Mouse (Mus musculus) adrenal gland (tissue): ENCODE measurements around the gene Hist1h4a.
"Not testable (repeated sequence)": the region's sequence is repeated elsewhere in the genome, so short reads cannot be mapped to it uniquely, and the experiment has no call there.

Source experiments
- intact Hi-C: fragments of 180-260 bp; cut with DNase I; formaldehyde crosslinking; loops from one replicate; pipeline ENCODE4 v1.15.1; 2025

Gene Hist1h4a

GRCm38 (mm10) chr13:23759916-23760239 lies 1.2 kb downstream of the Hist1h4a start:
- intact Hi-C loops: loop anchor here (5.0 kb wide), 1 partner anchor 178 kb away; the partner anchor contains the start of gene Hist1h4d

- intact Hi-C loops: no loop called here
Measured at GRCm38 (mm10) chr13:23759251-23759771, 1.7 kb downstream of the Hist1h4a start.

DNA sequence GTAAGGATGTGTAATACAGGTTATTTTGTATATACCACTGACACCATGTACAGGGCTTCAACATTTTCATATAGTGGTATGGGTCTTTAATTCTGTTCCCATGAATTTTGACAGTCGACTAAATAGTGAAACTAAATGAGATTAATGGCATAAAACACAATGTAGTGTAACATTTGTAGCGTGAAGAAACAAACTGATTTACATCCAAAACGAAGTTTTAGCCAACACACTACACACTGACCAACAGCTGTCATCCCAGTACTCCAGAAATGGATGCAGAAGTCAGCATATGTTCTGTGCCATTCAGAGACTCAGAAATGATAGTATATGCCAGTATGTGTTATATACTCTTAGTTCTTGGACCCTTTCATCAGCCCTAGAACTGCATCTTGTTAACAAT lies 3.1 kb downstream of the Hist1h4a start:
- intact Hi-C loops: no loop called here

GRCm38 (mm10) chr13:23757211-23757773 lies 3.7 kb downstream of the Hist1h4a start:
- intact Hi-C loops: no loop called here

GRCm38 (mm10) chr13:23756790-23757189 lies 4.2 kb downstream of the Hist1h4a start, which contains the start of gene Hist1h4b:
Gene Hist1h4b (plus strand): TSS chr13:23757013.
- intact Hi-C loops: no loop called here

DNA sequence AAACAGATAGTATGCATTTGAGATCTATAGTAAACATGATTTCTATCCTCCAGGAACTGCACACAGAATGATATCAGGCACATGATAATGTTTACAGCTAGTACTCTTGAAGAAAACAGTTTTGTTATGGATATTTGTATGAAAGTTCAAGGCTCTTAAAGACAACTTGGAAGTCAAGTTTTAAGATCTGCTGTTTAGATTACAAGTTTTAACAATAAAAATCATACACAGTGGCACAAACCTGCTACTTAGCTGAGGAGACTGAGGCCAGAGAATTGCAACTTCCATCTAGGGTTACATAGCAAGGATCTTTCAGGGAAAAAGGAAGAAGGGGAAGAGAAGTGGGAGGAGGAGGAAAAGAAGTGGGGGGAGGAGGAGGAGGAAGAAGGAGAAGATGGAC lies 6.0 kb downstream of the Hist1h4a start:
- intact Hi-C loops: no loop called here

DNA sequence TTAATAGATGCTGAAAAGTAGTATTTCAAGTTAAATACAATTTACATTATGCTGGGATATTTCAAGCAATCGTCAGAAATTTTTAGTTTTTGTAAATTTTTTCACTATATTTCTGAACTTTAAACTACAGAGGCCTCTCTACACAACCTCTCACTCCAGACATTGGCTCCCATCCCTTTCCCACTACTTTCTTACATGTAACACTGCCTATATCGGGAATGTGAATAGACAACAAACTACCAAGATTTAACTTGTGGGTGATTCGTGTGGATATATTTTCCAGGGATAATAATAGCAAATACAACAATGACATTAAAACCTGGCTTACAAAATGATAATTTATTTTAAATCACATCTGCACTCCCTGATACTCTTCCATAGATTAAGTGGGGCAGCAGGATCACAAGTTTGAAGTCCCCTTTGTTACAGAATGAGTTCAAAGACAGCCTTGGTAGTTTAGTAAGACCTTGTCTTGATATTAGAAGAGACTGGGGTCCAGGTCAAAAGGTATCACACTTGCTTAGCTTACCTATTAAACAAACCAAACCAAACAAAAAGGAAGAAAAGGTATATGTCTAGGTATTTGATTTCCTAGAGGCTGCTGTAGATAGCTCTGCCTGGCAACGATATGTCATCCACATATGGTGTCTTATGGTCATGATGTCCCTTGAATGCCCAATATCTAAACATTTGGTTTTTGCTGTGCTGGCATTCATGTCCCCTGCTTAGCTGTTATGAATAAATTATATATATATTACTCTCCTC lies 7.5 kb downstream of the Hist1h4a start:
- intact Hi-C loops: no loop called here

DNA sequence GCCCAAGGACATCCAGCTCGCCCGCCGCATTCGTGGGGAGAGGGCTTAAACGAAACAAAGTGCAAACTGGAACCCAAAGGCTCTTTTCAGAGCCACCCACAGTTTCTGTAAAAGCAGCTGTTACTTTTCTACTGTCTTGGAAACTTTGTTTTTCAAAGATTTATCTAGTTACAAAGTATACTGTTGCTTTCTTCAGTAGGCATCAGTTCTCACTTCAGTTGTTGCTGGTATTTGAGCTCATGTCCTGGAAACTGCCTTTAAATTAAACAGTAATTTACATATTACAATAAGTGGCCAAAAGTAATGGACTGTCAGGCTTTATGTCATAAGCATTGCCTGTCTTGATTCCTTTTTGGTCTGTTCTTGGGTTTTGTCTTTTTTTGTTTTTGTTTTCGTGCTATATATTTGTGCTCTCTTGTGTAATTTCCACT lies 8.3 kb downstream of the Hist1h4a start:
- intact Hi-C loops: no loop called here

DNA sequence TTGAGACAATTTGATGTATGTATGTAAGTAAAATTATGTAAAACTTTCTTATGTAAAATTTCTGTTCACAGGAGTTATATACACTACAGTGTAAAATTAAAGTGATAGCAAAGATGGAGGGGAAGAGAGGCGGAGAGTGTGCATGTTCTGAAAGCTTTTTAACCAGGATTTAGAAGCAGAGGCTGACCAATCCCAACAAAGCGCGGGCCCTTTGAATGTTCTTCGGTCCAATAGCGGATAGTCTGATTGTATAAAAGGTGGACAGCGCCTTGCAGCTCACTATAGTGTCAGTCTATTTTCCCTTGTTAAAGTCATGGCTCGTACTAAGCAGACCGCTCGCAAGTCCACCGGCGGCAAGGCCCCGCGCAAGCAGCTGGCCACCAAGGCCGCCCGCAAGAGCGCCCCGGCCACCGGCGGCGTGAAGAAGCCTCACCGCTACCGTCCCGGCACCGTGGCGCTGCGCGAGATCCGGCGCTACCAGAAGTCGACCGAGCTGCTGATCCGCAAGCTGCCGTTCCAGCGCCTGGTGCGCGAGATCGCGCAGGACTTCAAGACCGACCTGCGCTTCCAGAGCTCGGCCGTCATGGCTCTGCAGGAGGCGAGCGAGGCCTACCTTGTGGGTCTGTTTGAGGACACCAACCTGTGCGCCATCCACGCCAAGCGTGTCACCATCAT lies 8.8 kb downstream of the Hist1h4a start, which contains the start of gene Hist1h3b:
Gene Hist1h3b (plus strand): TSS at position 201 of the 675 bp plus-strand sequence.
- intact Hi-C loops: not testable (repeated sequence)

DNA sequence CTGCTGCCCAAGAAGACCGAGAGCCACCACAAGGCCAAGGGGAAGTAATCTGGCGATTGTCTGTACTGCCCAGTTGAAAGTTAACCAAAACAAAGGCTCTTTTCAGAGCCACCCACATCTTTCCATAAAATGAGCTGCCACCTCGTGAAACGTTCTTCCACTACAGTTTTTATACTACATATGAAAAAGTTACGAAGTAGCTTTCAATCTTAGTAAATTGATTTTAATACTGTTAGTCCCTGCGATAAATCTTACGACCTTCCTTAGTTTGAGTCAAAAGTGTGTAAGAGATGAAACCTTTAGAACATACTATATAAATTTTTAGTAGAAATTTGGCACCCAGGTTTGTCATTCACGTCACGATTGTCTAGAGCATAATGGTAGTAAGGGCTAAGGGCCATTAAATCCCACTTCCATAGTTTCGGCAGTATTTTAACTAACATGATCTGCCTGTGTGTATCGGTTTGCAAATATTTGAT lies 9.5 kb downstream of the Hist1h4a start:
- intact Hi-C loops: no loop called here

DNA sequence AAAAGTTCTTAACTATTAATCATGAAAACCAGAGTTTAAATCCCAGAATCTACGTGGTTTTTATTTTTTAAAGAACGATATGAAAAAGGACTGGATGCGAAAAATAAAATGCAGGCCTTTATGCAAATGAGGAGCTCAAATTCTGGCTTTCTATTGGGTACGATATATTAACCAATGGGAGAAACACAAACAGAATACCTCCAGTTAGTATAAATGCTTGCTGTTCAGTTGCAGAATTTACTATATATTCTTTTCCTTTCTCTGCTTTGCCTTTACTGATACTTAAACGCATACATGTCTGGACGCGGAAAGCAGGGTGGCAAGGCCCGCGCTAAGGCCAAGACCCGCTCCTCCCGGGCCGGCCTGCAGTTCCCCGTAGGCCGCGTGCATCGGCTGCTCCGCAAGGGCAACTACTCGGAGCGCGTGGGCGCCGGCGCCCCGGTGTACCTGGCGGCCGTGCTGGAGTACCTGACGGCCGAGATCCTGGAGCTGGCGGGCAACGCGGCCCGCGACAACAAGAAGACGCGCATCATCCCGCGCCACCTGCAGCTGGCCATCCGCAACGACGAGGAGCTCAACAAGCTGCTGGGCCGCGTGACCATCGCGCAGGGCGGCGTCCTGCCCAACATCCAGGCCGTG lies 10.1 kb downstream of the Hist1h4a start, which contains the start of gene Hist1h2ab:
Gene Hist1h2ab (plus strand): TSS at position 288 of the 639 bp plus-strand sequence.
- intact Hi-C loops: not testable (repeated sequence)

DNA sequence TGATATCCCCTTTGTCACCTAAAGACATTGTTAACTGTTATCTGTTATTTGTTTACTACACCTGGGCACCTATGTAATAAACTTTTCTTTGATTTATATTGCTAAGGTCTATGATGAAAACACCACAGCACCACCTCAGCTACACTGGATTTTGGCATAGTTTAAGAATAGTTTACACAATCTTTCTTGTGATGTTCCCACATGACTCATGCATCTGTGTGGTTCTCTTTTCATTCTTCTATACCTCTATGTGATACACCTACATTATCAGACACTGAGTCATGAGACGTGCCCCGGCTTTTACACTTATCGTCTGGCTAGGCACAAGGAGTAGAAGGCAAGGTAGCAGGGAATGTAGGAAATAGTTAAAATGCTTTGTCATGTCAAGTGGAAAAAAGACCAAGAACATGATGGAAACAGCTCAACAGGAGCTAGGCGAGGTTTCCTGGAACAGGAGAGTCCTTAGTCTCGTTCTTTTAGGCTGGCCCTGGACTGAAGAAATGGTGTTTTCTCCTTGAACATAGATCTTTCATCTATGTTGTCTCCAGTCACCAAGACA lies 11.4 kb downstream of the Hist1h4a start:
- intact Hi-C loops: loop anchor here (5.0 to 10.0 kb wide), 2 partner anchors 325 to 1707 kb away; partner anchors contain the start of genes Abt1, Hist1h2ag, Hist1h2bj and Hist1h4i

DNA sequence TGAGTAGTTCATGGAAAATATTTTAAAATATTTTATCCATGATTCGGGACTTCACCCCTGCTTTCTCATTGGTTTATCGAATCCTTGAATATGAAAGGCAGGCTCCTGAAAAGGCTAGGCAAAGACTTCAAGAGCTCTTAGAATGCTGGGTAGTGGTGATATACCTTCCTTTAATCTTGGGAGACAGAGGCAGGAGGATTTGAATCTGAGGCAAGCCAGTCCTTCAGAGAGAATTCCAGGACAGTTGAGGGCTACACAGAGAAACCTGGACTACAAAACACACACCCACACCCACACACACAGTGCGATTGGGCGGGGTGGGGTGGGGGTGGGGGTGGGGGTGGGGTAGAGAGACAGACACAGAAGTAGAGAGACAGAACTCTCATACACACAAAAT lies 13.1 kb downstream of the Hist1h4a start:
- intact Hi-C loops: loop anchor here (5.0 to 10.0 kb wide), 2 partner anchors 323 to 1706 kb away; partner anchors contain the start of genes Abt1, Hist1h2ag, Hist1h2bj and Hist1h4i

DNA sequence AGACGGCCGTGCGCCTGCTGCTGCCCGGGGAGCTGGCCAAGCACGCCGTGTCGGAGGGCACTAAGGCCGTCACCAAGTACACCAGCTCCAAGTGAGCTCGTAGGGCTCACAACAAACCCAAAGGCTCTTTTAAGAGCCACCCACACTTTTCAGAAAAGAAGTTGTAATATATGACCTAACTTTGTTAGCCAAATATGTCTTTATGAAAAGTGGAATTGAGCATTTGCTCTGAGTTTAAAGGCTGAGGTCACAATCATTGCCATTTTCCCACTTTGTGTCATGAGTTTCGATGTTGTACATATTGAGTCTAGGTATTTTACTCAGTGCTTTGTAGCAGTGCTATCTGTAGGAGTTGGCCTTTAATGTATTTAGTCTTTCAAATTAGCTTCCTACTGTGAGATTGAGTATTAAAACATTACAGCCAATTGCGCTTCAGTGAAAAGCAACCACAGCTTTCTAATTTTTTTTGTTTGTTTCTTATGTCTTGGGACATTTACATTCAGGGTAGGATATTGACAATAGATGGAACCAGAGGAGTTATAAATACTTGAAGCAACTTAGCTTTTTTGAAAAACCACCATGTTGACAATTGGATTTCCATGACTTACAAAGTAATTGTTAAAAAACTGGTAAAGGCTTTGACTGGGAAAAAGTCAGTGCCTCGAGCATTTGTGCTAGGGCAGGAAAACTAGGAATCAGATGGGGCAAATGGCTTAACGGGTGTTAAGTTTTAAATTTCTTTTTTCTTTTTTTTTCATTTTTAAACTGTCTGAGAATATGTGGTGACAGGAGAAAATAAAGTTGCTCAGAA lies 13.7 kb downstream of the Hist1h4a start:
- intact Hi-C loops: loop anchor here (5.0 to 10.0 kb wide), 2 partner anchors 322 to 1705 kb away; partner anchors contain the start of genes Abt1, Hist1h2ag, Hist1h2bj and Hist1h4i

DNA sequence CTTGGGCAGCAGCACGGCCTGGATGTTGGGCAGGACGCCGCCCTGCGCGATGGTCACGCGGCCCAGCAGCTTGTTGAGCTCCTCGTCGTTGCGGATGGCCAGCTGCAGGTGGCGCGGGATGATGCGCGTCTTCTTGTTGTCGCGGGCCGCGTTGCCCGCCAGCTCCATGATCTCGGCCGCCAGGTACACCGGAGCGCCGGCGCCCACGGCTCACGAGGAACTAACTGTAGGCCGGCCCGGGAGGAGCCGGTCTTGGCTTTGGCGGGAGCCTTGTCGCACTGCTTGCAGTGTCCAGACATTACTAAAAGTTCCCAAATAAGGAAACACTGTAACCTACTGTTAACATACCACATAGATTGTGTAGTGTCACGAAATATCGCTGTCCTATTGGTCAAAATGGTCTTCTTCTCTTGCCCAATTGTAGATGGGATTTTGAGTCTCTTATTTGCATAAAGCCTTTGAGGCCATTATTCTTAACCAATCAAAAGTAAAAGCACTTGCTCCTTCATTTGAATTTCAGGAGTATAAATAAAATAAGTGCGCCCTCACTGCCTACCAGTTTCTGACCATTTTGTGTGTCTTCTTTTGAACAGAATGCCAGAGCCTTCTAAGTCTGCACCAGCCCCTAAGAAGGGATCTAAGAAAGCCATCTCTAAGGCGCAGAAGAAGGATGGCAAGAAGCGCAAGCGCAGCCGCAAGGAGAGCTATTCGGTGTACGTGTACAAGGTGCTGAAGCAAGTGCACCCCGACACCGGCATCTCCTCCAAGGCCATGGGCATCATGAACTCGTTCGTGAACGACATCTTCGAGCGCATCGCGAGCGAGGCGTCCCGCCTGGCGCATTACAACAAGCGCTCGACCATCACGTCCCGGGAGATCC lies 14.6 kb downstream of the Hist1h4a start, which contains the start of gene Hist1h2bb:
Gene Hist1h2bb (plus strand): TSS at position 534 of the 880 bp plus-strand sequence.
- intact Hi-C loops: loop anchor here (5.0 to 10.0 kb wide), 2 partner anchors 322 to 1704 kb away; partner anchors contain the start of genes Abt1, Hist1h2ag, Hist1h2bj and Hist1h4i

DNA sequence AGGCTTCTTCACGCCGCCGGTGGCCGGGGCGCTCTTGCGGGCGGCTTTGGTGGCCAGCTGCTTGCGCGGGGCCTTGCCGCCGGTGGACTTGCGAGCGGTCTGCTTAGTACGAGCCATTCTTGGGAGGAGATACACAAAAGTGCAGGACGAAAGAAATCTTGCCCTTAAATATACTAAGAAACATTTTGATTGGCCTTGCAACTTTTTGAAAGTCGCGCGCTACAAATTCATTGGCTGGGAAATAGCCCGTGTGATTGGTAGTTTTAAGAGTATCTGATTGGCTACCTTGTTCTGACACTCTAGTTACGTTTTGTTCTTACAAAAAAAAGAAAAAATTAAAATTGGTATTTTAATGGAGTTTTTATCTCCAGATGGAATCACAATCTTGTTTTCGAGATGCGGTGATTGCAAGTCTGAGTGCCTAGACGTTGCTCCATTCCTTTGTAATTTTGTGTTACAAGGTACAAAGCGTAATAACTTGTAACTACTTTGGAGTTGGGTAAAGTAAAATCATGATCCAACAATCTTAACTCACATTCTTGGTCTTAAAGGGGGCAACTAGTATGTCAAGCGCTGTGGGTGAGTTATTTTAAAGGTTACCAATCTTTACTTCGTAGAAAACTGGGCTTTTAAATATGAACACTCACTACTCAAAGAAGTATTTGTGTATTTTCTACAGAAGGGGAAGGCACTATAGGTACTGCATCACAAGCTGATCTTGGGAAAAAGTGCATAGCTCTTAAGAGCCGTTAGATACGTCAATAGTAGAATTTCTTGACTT lies 15.5 kb downstream of the Hist1h4a start, which contains the start of gene Hist1h3c:
Gene Hist1h3c (minus strand): TSS at position 222 of the 781 bp plus-strand sequence.
- intact Hi-C loops: loop anchor here (5.0 to 10.0 kb wide), 2 partner anchors 321 to 1703 kb away; partner anchors contain the start of genes Abt1, Hist1h2ag, Hist1h2bj and Hist1h4i
